Mouse (Mus musculus) neural tube, embryonic 14.5 days (tissue): ENCODE measurements around the gene Defb19. TPM values are rescaled to one million over a fixed set of nuclear protein-coding genes. Genes with fewer than 3 reads are reported as not detected.

Experiments used
- ATAC-seq: fragments of 200-750 bp; cut with Nextera tagmentation; 2 replicates; pipeline ENCODE4 v1.8.0; 2017; ENCODE audit warnings: low read depth, mild to moderate bottlenecking, moderate TSS enrichment, moderate library complexity
- H3K27ac ChIP-seq: fragments of 300-500 bp; sonication (generic); 2 replicates; pipeline ENCODE4 v1.5.1; 2014; ENCODE audit warnings: low read depth, mild to moderate bottlenecking, control low read depth, low read length, moderate library complexity, mixed read lengths
- H3K27me3 ChIP-seq: fragments of 300-500 bp; sonication (generic); 2 replicates; pipeline ENCODE4 v1.6.1; 2014; ENCODE audit warnings: low read length; ENCODE audit not compliant: control insufficient read depth, insufficient read depth
- H3K36me3 ChIP-seq: fragments of 300-500 bp; sonication (generic); 2 replicates; pipeline ENCODE4 v1.6.1; 2014; ENCODE audit warnings: low read length, mixed read lengths; ENCODE audit not compliant: control insufficient read depth, insufficient read depth
- H3K4me1 ChIP-seq: fragments of 300-500 bp; sonication (generic); 2 replicates; pipeline ENCODE4 v1.6.1; 2014; ENCODE audit warnings: low read length; ENCODE audit not compliant: control insufficient read depth, insufficient read depth
- H3K4me2 ChIP-seq: fragments of 300-500 bp; sonication (generic); 2 replicates; pipeline ENCODE4 v1.6.1; 2014; ENCODE audit warnings: mild to moderate bottlenecking, low read depth, low read length, control low read depth
- H3K4me3 ChIP-seq: fragments of 300-500 bp; sonication (generic); 2 replicates; pipeline ENCODE4 v1.5.1; 2014; ENCODE audit warnings: low read depth, low read length, control low read depth, mixed read lengths
- H3K9ac ChIP-seq: fragments of 300-500 bp; sonication (generic); replicated peaks from 2 replicates; pipeline ENCODE4 v1.6.1; 2014; ENCODE audit warnings: low read depth, mild to moderate bottlenecking, control low read depth, low read length, mixed read lengths
- H3K9me3 ChIP-seq: fragments of 300-500 bp; sonication (generic); 2 replicates; pipeline ENCODE4 v1.6.1; 2016; ENCODE audit warnings: low read length; ENCODE audit not compliant: control insufficient read depth
- WGBS: fragments of 180-500 bp; shearing (Covaris S2); extraction: QIAGEN DNeasy Blood & Tissue Kit; methylation state at CpG from one replicate; pipeline ENCODE4 v1.1.7; 2014; 5-methylcytosine and 5-hydroxymethylcytosine counted together
- polyA plus RNA-seq: library from polyadenylated mRNA; unstranded; fragments of >200 nt; fragmentation: Nextera tagmentation; extraction: Ambion mirVana; gene quantifications from 2 replicates; pipeline ENCODE4 v1.2.1, GENCODE M21; 2014

Defb19 gene
- polyA plus RNA-seq, 1 experiment from 2014 or later = not detected

DNA sequence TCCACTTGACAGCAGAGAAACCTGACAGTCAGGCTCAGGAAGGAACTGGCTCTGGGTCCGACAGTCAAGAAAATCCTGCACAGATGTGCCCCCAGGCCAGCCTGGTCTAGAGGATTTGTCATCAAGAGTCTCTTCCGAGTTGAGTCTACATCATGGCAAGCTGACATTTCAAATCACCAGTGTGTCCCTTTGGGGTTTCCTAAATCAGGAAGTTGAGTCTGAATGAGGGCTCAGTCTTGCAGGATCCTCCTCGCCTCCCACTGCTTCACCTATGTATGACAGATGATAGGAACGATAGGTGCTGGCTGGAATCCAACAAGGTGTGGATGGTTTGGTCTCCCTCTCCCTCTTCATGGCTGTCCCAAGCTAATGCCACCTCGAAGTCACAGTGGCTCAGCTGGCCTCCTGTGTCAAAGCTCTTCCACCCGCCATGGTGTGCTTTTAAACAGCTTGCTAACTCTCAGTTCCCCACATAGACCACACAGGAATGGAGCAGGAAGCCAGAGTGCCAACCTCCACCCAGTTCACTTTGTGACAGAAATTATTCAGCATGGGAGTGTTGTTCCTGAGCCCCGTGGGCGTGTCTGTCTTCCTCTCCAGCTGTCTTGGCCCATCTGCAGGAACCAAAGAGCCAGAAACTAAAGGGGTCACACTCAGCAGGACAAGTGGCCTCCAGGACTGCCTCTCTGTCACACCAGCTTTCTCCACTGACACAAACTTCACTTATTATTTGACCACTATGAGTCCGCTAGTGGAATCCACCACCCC, 40.4 kb upstream of the Defb19 start:
- H3K36me3 ChIP-seq = no peaks in the 10 kb centered on the region
- WGBS = 68% methylated on average over 9 of the region's 9 CpGs
- no peaks in the 10 kb centered on the region for H3K27me3 ChIP-seq
- H3K4me1 ChIP-seq = no peaks in the 10 kb centered on the region
- no peaks in the 10 kb centered on the region for H3K9me3 ChIP-seq
- H3K4me3 ChIP-seq = no peak overlapping the region
- ATAC-seq = no peak
- no peak overlapping the region for H3K4me2 ChIP-seq
- no peak overlapping the region for H3K9ac ChIP-seq
- no peak overlapping the region for H3K27ac ChIP-seq

DNA sequence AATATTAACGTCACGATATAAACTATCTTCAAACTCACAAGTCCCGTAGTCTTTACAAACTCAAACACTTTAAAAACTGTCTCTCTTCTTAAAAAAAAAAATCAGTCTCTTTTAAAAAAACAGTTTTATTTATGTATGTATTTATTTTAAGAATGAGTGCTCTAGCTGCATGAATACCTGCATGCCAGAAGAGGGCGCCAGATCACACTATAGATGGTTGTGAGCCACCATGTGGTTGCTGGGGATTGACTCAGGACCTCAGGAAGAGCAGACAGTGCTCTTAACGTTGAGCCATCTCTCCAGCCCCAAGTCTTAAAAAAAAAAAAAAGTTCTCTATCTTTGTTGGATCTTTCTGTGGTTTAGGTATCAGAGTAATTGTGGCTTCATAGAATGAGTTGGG, 37.3 kb upstream of the Defb19 start:
- 59% methylated on average over 5 of the region's 5 CpGs for WGBS
- Histone ChIP-seq H3K27ac (no peak overlapping the region), H3K4me2 (no peak overlapping the region), H3K4me1 (no peaks in the 10 kb centered on the region), H3K9me3 (no peaks in the 10 kb centered on the region), H3K27me3 (no peaks in the 10 kb centered on the region), H3K4me3 (no peak overlapping the region), H3K9ac (no peak overlapping the region), H3K36me3 (no peaks in the 10 kb centered on the region)
- ATAC-seq = no peak

DNA sequence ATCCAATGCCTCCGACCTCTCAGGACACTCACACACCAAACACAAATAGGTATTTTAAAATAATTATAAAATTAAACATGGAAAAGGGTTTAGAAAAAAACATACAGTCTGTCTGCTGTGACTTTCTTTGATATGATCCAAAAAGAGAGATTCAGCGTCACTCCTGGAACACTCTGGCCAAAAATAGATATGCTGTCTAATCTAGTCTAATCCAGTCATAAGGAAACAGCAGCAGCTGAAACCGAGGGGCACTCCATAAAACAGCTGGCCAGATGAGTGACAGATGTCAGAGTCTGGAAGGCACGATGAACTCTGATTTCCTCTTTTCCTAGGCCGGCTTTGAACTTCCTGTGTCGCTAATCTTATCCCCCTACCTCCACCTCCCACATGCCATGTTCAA, 36.4 kb upstream of the Defb19 start:
- ATAC-seq = no peak
- no peak overlapping the region for H3K9ac ChIP-seq
- H3K4me2 ChIP-seq = no peak overlapping the region
- no peak overlapping the region for H3K4me3 ChIP-seq
- no peaks in the 10 kb centered on the region for H3K36me3 ChIP-seq
- H3K27me3 ChIP-seq = no peaks in the 10 kb centered on the region
- no peaks in the 10 kb centered on the region for H3K9me3 ChIP-seq
- WGBS = 82% methylated on average over 6 of the region's 6 CpGs
- H3K4me1 ChIP-seq = no peaks in the 10 kb centered on the region
- H3K27ac ChIP-seq = no peak overlapping the region

DNA sequence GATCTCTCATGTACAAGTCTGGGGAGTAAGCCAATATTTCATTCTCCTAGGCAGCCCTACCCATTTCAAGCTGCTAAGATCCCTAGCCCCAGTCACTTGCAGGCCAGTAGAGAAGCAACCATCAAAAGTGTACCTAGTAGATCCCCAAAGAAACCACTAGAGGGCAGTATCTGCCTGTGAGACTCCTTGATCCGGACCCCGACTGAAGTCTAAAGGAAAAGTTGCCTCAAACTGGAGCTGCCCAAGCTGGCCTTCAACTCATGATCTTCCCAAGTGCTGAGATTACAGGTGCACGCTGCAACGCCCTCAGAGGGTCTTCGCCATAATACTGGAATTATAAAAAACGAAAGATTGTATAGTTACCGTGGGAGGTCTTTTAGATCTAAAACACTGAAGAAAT, 35.5 kb upstream of the Defb19 start:
- Histone ChIP-seq H3K27ac (no peak overlapping the region), H3K4me2 (no peak overlapping the region), H3K9ac (no peak overlapping the region), H3K36me3 (no peaks in the 10 kb centered on the region), H3K4me1 (no peaks in the 10 kb centered on the region), H3K4me3 (no peak overlapping the region), H3K9me3 (no peaks in the 10 kb centered on the region), H3K27me3 (no peaks in the 10 kb centered on the region)
- ATAC-seq = peak; percentile 69; the same call in 1 of the 2 replicates
- 9% methylated on average over 7 of the region's 7 CpGs for WGBS

DNA sequence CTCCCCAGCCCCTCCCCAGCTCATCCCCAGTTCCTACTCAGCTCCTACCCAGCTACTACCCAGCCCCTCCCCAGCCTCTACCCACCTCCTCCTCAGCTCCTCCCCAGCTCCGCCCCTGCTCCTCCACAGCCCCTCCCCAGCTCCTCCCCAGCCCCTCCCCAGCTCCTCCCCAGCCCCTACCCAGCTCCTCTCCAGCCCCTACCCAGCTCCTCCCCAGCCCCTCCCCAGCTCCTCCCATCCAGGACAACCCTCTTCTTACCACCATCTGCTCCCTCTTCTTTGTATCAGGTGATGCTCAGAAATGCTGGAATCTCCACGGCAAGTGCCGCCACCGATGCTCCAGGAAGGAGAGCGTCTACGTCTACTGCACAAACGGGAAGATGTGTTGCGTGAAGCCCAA, 32.1 kb upstream of the Defb19 start:
- Histone ChIP-seq H3K4me2 (no peak overlapping the region), H3K9me3 (no peaks in the 10 kb centered on the region), H3K9ac (no peak overlapping the region), H3K4me3 (no peak overlapping the region), H3K36me3 (no peaks in the 10 kb centered on the region), H3K4me1 (no peaks in the 10 kb centered on the region), H3K27me3 (no peaks in the 10 kb centered on the region), H3K27ac (no peak overlapping the region)
- ATAC-seq = no peak
- 42% methylated on average over 7 of the region's 8 CpGs for WGBS

DNA sequence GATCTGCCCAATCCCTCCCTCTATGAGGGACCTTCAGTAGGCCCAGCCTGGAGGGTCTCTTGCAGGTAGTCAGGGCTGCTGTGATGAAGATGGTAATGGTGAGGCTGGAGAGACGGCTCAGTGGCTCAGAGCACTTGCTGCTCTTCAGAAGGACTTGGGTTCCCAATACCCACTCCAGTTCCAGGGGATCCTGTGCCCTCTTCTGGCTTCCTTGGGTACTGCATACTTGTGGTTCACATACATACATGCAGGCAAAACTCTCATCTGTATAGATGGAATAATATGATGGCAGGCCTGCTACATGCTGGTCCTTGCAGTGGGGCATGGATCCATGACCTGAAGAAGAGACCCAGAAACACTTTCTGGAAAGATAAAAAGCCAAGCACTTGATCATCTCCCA, 28.6 kb upstream of the Defb19 start:
- no peak overlapping the region for H3K4me3 ChIP-seq
- H3K27ac ChIP-seq = no peak overlapping the region
- no peaks in the 10 kb centered on the region for H3K9me3 ChIP-seq
- H3K27me3 ChIP-seq = no peaks in the 10 kb centered on the region
- ATAC-seq = no peak
- H3K36me3 ChIP-seq = no peaks in the 10 kb centered on the region
- H3K4me1 ChIP-seq = no peaks in the 10 kb centered on the region
- WGBS = 86% methylated on average over 1 of the region's 1 CpGs
- H3K9ac ChIP-seq = no peak overlapping the region
- no peak overlapping the region for H3K4me2 ChIP-seq

DNA sequence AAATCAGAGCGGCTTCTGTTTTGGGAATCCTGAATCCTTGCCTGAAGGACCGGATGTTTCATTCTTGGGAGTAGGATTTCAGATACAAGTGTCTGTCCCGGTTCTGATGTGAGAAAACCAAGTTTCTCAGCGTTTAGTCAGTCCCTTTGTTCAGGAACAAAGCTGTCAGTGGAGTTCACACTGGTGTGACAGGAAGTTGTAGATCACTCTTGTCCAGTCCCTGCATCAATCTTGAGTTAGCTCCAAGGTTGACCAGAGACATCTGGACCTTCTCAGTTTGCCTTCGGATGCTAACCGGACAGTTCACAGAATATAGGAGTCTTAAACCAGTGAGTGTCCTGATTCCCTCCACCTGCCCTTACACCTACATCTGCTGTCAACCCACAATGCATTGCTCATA, 27.6 kb upstream of the Defb19 start:
- Histone ChIP-seq H3K9me3 (no peaks in the 10 kb centered on the region), H3K4me1 (no peaks in the 10 kb centered on the region), H3K27ac (no peak overlapping the region), H3K9ac (no peak overlapping the region), H3K4me3 (no peak overlapping the region), H3K36me3 (no peaks in the 10 kb centered on the region), H3K4me2 (no peak overlapping the region), H3K27me3 (no peaks in the 10 kb centered on the region)
- 53% methylated on average over 6 of the region's 6 CpGs for WGBS
- no peak for ATAC-seq

DNA sequence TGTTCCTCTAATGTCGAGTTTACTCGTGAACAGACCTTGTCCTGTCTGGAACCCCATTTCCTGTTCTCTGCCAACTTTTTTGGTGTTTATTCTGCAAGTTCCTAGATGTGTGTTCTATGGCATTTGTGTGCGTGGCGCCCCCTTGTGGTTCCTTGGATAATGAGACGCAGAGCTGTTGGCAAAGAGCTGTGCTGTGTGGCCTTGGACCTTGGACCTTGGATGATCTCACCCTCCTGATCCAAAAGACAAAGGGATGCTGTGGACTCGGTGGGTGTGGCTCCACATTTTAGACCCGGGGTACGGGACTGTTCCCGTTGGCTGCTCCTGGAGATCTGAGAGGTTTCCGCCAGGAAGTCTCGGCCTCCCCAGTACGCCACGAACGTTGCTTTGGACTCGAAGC, 23.9 kb upstream of the Defb19 start, which contains the start of gene Defb36:
TSS of gene Defb36 (plus strand) at position 271 of the 400 bp plus-strand sequence.
- Histone ChIP-seq H3K36me3 (no peaks in the 10 kb centered on the region), H3K4me3 (no peak within 1 kb of the TSS), H3K9ac (no peak within 1 kb of the TSS), H3K4me2 (no peak within 1 kb of the TSS), H3K4me1 (no peaks in the 10 kb centered on the region), H3K27ac (no peak within 1 kb of the TSS), H3K9me3 (no peaks in the 10 kb centered on the region), H3K27me3 (no peaks in the 10 kb centered on the region)
- WGBS = 87% methylated on average over 15 of the region's 15 CpGs
- no peak for ATAC-seq

DNA sequence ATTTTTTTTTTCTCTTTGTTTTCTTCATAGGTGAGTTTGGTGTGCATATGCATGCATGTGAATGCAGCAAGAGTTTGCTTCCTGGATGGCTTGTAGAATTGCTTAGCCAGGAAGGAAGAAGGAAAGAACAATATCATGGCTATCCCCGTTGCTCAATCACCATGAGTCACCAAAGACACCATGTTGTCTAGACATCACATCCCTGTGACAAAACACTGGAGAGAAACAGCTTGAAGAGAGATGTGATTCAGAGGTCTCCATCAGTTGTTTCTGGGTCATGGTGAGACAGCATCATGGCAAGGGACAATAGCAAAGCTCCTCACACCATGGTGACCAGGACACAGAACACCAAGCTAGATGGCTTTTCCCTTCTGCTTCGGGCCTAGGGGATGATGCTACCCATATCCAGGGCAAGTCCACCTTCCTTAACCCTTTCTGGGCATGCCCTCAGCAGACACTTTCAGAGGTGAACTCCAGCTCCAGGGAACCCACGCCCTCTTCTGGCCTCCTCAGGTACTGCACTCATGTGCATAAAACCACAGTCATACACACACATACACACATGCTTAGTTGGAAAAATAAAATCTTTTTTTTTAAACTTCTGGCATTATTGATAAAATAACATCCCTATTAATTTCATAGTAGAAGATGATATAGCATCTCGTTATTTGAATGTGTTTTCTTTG, 21.3 kb upstream of the Defb19 start:
- no peak overlapping the region for H3K27ac ChIP-seq
- no peaks in the 10 kb centered on the region for H3K36me3 ChIP-seq
- H3K9ac ChIP-seq = no peak overlapping the region
- ATAC-seq = no peak
- H3K4me2 ChIP-seq = no peak overlapping the region
- WGBS = 76% methylated on average over 4 of the region's 4 CpGs
- no peaks in the 10 kb centered on the region for H3K27me3 ChIP-seq
- no peaks in the 10 kb centered on the region for H3K4me1 ChIP-seq
- no peaks in the 10 kb centered on the region for H3K9me3 ChIP-seq
- H3K4me3 ChIP-seq = no peak overlapping the region
